Mouse (Mus musculus) kidney, adult 11 months (tissue): ENCODE results near the gene Zfp385c.
"Not testable (repeated sequence)": the region's sequence is repeated elsewhere in the genome, so short reads cannot be mapped to it uniquely, and the experiment has no call there.

Experiments used
- DNase-seq: peaks from one replicate; pipeline ENCODE4 v3.0.0; 2022

Zfp385c gene

GRCm38 (mm10) chr11:100622714-100623113 is 69.5 kb downstream of the Zfp385c start:
- peak; percentile 94 for DNase-seq

- DNase-seq: no peak
Observed at GRCm38 (mm10) chr11:100619982-100620381, 72.3 kb downstream of the Zfp385c start, which contains the start of gene Dnajc7. TSS of gene Dnajc7 (minus strand) at chr11:100620168.

- DNase-seq: peak; percentile 95
Observed at GRCm38 (mm10) chr11:100619485-100619975, 72.7 kb downstream of the Zfp385c start.

DNA sequence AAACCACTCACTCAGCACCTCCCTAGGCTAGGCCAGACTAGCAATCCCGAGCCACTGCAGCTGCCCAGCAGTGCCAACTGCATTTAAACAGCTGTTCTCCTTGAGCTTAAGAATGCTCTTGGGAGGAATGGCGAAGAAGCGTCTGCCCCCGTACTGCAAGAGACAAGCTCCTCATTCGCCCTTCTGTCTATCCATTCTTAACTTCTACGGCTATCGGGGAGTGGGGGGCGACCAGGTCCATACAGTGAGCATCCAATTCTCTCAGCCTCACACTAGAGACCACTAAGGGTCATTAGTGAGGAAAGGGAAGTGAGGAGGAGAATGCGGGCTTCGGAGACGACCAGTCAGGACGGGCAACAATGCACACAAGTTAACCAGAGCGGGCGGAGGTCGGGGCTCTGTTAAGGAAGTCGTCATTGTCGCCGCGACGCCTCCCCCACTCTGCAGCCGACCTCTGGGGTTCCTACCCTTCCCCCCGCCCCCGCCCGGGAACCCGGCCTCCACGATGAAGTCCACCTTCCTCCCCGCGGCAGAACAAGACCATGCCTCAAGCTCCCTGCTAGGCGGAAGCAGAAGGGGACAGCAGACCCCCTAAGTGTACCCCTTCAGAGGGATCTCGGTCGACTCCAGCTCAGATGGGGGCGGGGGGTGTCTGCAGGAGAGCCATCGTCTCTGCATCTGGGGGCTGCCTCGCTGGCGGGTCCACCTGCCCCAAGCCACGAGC is 73.3 kb downstream of the Zfp385c start, which contains the start of gene Nkiras2:
TSS of gene Nkiras2 (plus strand) at position 484 of the 724 bp plus-strand sequence.
- peak; percentile 46 for DNase-seq

DNA sequence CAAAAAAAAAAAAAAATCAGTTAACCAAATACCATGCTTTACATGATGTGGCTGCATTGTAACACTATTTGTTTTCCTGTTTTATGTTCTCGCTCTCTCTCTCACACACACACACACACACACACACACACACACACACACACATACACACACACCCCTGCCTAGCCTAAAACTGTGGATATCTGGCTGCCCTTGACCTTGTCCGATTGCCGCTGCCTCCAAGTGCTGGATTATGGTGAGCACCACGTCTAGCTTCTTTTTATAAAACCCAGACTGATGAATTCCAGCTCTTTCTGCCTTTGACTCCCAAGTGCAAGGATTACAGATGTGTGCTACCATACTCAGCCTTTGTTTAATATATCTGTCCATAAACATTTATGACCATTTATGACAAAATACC is 74.8 kb downstream of the Zfp385c start:
- no peak for DNase-seq

DNA sequence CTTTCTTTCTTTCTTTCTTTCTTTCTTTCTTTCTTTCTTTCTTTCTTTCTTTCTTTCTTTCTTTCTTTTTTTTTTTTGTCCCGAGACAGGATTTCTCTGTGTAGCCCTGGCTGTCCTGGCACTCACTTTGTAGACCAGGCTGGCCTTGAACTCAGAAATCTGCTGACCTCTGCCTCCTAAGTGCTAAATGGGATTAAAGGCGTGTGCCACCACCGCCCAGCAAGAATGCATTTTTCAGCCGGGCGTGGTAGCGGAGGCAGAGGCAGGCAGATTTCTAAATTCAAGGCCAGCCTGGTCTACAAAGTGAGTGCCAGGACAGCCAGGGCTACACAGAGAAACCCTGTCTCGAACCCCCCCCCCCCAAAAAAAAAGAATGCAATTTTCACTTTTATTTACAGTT is 75.4 kb downstream of the Zfp385c start:
- not testable (repeated sequence) for DNase-seq

DNA sequence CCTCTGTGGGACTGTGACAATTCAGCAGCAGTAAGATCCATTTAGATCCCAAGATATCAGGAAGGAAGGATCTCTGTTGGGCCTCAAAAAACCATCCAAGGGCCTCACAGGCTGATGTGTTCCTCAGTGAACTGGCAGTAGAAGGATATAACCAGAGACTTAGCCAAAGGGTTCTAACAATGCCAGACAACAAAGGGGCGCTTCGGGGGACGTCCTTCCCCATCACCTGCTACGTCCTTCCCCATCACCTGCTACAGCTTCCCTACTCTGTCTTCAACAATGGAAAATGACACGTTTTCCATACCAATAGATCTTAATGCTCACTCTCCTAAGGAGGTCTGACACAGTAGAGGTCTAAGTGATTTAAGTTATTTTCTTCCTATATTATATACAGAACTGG is 75.9 kb downstream of the Zfp385c start:
- no peak for DNase-seq

GRCm38 (mm10) chr11:100613241-100613640 is 79.0 kb downstream of the Zfp385c start:
- DNase-seq: no peak

DNA sequence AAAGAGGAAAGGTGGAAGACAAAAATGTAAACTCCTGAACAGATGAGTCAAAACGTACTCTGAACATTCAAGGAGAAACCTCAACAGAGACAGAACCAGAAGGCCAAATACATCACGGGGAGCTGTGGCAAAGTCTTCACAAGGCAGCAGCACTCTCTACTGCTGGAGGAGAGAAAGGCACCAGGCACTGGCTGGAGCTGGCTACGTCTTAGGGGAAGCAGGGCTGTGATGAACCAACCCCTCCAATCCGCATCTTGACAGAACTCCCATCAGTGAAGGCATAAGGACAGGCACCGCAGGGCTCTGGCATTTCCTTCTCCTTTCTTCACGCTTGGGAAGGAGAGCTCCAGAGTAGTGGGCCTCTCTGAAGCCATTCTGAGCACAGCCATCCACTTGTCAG is 80.6 kb downstream of the Zfp385c start:
- DNase-seq: no peak

GRCm38 (mm10) chr11:100609997-100610680 is 82.1 kb downstream of the Zfp385c start:
- peak; percentile 55 for DNase-seq

DNA sequence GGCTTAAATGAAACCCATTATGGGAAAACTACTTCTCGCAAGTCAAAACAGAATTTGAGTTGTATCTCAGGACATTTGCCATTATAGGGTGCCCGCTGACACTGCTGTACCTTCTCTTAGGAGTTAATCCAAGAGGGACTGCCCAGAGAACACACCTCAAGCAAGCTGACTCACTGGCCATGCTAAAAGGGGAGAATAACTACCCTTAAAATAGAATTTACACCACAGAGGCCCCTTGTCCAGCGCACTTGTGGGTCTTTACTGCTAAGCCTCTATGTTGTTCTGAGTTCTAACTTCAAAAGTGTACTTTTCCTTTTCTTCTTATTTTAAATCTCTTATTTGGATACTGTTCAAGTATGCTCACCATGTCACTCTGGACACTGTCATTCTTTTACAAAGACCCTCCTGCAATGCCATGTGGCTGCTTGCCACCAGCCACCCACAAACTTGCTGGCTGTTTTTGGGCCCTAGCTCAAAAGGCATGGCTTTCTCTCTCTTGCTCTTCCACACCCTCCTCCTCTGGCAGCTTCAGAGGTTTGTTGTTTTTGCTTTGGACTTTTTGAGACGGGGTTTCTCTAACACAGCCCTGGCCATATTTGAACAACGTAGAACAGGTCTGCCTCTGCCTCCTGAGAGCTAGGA is 82.8 kb downstream of the Zfp385c start:
- no peak for DNase-seq

GRCm38 (mm10) chr11:100608796-100609195 is 83.5 kb downstream of the Zfp385c start:
- no peak for DNase-seq

GRCm38 (mm10) chr11:100607121-100607520 is 85.1 kb downstream of the Zfp385c start:
- DNase-seq: no peak

DNA sequence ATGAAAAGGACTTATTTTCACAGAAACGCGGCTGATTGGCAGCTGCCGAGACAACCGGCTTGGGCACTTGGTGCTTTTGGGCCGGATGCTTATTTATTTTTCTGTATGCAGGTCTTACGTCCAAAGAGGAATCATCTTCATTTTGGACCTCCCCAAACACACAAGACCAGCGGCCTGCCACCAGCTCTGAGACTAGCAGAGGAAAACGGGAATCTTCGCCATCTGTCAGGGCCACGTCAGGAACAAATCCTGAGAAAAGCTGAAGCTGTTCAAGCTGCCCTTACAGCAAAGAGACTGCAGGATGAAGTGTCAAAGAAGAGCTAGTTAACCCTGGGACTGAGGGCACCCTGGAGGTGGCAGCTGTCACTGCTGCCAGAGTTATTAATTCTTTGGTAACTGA is 86.8 kb downstream of the Zfp385c start:
- no peak for DNase-seq

DNA sequence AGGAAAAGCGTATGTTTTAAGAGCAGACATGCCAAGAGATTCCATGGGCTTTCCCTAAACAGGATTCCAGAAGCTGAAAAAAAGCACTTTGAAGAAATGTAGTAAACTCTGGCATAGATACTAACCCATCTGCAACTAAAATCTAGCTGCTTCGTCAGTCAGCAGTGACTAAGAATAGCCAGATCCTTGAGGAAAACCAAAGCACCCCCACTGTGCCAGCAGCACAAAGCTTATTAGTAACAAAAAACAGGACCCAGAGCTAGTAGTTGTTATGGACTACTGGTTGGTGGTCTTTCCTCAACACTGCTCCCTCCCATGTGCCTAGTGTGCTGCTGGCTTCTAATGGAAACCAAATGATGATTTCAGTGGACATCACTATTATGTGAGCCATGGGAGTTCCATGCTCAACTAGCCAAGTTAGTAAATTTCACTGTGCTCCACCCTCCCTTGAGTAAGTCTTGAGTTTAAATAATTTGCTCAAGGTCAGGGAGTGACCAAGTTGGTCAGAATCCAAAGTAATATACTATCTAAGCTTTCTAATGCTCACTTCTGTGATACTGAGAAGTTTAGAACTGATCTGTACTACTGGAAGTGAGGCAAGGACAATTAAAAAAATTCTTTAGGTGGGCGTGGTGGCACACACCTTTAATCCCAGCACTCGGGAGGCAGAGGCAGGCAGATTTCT is 87.8 kb downstream of the Zfp385c start:
- no peak for DNase-seq

DNA sequence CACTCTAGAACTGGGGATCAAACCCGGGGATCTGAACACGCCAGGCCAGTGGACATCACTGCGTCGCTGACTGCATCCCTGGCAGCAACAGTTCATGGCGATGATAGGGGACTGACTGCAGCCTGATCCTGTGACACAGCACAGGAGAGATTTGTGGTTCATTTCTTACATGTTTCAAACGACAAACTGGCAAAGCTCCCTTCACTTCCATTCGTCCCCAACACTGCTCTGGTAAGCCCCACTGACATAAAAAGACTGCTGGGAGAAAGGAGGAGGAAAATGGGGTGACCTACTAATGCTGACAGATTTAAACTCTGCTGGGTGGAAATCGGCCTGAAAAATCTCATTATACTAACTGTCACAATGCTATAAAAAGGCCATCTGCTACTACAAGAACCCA is 88.4 kb downstream of the Zfp385c start:
- no peak for DNase-seq

DNA sequence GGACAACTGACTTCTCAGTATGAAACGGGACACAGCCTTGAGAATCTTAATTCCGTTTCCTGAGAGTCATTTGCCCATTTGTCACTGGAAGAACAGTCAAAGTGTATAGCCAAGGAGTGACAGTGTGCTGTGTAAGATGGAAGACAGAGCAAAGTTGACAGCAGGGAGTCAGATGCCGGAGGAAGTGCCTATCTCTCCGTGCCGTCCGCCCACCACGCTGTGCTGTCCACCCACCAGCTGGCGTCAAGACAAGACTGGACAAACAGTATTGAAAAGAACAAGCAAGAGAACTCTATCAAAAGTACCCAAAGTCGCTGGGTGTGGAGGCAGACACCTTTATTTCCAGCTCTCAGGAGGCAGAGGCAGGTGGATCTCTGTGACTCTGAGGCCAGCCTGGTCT is 89.1 kb downstream of the Zfp385c start:
- no peak for DNase-seq

GRCm38 (mm10) chr11:100601372-100601771 is 90.9 kb downstream of the Zfp385c start:
- DNase-seq: no peak

- DNase-seq: no peak
Observed at GRCm38 (mm10) chr11:100598074-100598473, 94.2 kb downstream of the Zfp385c start.

- DNase-seq: no peak
Observed at GRCm38 (mm10) chr11:100595533-100595932, 96.7 kb downstream of the Zfp385c start.

DNA sequence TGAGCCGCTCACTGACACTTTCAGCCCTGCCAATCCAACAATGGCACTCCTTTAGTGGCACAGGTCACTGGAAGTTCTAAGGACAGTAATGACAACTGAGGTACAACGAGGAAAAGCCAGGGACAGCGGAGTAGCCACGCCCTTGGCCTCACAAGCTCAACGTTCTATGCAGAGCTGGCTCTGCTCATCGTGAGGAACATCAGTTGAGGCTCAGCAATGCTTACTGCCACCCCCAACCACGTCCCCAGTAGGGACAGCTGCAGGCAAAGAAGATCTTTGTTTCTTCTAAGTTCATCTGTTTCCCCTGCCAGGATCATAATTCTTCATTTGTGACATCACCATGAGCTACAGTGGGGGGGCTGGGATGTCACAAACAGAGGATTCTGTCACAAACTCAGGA is 97.6 kb downstream of the Zfp385c start:
- DNase-seq: no peak

DNA sequence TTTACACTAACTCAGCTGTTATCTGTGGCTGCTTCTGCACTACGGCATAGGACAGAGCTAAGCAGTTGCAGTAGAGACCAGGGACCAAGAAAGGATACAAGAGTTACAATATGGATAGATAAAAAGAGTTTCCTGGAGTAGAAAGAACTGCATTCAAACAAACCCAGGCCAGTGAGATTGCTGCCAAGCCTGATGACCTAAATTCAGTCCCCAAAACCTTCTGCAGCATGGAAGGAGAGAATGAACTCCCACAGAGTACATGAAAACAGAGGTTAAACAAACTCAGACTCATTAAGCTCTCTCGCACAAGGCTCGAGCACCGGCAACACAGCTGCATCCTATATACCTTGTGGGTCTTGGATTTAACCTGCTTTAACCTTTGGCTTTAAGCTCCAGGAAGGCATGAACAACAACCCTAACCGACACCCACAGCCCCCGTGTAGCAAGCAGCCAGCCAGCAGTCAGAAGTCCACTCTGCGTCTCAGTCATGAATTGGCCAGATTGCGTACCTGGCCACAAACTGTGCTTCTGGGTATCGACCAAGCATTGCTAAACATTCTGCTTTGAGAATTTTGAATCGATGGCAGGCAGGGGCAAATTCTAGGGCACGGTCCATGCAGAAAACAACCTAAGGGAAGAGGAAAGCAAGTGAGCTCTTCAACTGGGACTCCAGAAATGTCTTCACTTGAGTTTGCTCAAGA is 99.8 kb downstream of the Zfp385c start:
- no peak for DNase-seq
